Mouse (Mus musculus) stomach, embryonic 15.5 days (tissue): ENCODE measurements at regions not wholly inside any gene's neighbourhood (a gene's known extent, or its start where the extent isn't known, plus 50 kb on each side); places are given as distances from the start of the nearest gene placed in this dataset.

ENCODE experiments used
- ATAC-seq: fragments of 200-750 bp; cut with Nextera tagmentation; 2 replicates; pipeline ENCODE4 v1.8.0; 2017; ENCODE audit warnings: low read depth, moderate number of reproducible peaks, moderate TSS enrichment; ENCODE audit not compliant: insufficient read depth, low FRiP score
- H3K27ac ChIP-seq: fragments of 300-500 bp; sonication (generic); 2 replicates; pipeline ENCODE4 v1.5.1; 2015; ENCODE audit warnings: mild to moderate bottlenecking, inconsistent platforms
- H3K27me3 ChIP-seq: fragments of 300-500 bp; sonication (generic); replicated peaks from 2 replicates; pipeline ENCODE4 v1.6.1; 2015; ENCODE audit warnings: inconsistent platforms
- H3K36me3 ChIP-seq: fragments of 300-500 bp; sonication (generic); 2 replicates; pipeline ENCODE4 v1.6.1; 2015; ENCODE audit warnings: inconsistent platforms
- H3K4me1 ChIP-seq: fragments of 300-500 bp; sonication (generic); 2 replicates; pipeline ENCODE4 v1.6.1; 2015; ENCODE audit warnings: inconsistent platforms
- H3K4me2 ChIP-seq: fragments of 300-500 bp; sonication (generic); 2 replicates; pipeline ENCODE4 v1.6.1; 2015; ENCODE audit warnings: mild to moderate bottlenecking, inconsistent platforms
- H3K4me3 ChIP-seq: fragments of 300-500 bp; sonication (generic); replicated peaks from 2 replicates; pipeline ENCODE4 v1.5.1; 2015; ENCODE audit warnings: inconsistent platforms
- H3K9ac ChIP-seq: fragments of 300-500 bp; sonication (generic); 2 replicates; pipeline ENCODE4 v1.6.1; 2015; ENCODE audit warnings: inconsistent platforms
- H3K9me3 ChIP-seq: fragments of 300-500 bp; sonication (generic); 2 replicates; pipeline ENCODE4 v1.6.1; 2016; ENCODE audit warnings: inconsistent platforms
- WGBS: fragments of 180-500 bp; shearing (Covaris S2); methylation state at CpG from one replicate; pipeline ENCODE4 v1.1.7; 2015; 5-methylcytosine and 5-hydroxymethylcytosine counted together

DNA sequence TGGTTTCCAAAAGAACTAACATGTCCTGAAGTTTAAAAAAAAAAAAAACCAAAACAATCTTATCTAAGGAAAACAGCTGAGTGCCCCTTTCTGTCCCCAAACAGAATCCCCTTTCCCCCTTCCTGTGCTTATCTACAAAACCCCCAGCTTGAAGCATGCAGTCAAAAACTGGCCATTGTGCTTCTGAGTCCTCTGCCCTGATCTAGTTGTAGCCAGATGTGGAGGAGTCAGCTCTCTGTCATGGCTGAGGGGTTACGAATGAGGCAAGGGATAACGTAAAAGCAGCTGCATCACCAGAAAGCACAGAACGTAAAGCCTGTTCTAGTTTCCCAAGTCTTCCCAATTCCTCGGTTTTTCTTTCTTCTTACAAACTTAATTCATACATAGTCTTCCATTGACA is 164.3 kb upstream of the Tbc1d2b start:
- Histone ChIP-seq H3K9me3 (no peaks in the 10 kb centered on the region), H3K4me1 (no peaks in the 10 kb centered on the region), H3K27ac (no peak overlapping the region), H3K4me3 (no peak overlapping the region), H3K9ac (no peak overlapping the region), H3K27me3 (no peaks in the 10 kb centered on the region), H3K4me2 (no peak overlapping the region), H3K36me3 (no peaks in the 10 kb centered on the region)
- no peak for ATAC-seq
- WGBS: 59% methylated on average over 4 of the region's 4 CpGs

- Histone ChIP-seq H3K4me3 (no peak overlapping the region), H3K4me2 (no peak overlapping the region), H3K36me3 (no peaks in the 10 kb centered on the region), H3K4me1 (no peaks in the 10 kb centered on the region), H3K27me3 (no peaks in the 10 kb centered on the region), H3K9me3 (no peaks in the 10 kb centered on the region), H3K9ac (no peak overlapping the region), H3K27ac (no peak overlapping the region)
- no peak for ATAC-seq
- WGBS: 70% methylated on average over 2 of the region's 2 CpGs
These were observed 160.3 kb upstream of the Tbc1d2b start for GRCm38 (mm10) chr9:90430898-90431297.

DNA sequence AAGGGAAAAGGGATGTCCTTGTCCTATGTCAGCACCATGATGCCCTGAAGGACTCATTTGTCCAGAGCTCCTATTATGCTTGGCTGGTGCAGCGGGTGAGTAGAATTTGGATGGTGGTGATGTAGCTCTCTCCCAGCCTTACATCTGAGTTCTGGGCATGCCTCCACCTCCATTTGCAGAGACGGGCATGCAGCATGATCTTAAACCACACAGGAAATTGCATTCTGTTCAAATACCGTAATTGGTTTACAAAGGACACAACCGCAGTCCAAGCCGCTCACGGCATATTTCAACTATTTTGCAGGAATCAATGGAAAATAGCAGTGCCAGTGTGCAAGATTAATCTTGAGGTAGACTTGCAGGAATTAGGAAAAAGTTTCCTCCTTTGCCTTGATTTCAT is 151.1 kb upstream of the Tbc1d2b start:
- WGBS: 81% methylated on average over 6 of the region's 6 CpGs
- Histone ChIP-seq H3K4me3 (no peak overlapping the region), H3K4me1 (no peaks in the 10 kb centered on the region)

DNA sequence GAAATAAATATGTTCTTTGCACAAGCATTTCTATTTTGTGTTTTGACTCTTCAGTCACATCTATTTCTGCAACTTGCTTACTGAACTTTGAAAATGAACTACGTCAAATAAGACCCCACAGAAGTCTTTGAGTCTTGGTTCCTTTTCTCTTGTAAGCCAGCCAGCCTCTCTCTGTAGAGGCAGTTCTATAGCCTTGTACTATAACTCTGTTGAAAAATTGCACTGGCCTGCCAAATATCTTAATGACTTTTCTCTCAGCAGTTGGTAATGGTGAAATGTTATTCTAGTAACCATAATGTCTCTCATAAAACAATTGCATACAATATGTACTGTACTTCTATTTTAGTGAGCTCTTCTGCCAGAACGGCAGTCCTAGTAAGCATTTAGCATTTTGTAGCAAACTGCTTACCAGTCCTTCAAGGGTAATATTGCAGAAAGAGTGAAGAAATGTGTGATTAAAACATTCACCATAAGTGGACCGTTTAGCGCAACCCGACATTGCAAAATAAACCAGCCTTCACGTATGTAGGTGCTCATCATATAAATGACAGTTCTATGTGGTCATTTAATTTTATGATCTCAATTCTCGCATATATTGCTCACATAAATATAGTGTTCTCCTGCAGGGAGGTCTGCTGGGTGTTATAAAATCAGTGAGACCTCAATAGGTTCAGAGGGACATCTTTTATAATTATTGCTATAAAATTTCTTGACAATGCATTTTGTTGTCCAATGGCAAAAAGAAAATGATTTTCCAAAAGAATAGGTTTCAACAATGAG is 149.3 kb upstream of the Tbc1d2b start:
- Histone ChIP-seq H3K27me3 (no peaks in the 10 kb centered on the region), H3K36me3 (no peaks in the 10 kb centered on the region), H3K9me3 (no peaks in the 10 kb centered on the region), H3K27ac (no peak overlapping the region), H3K4me3 (no peak overlapping the region), H3K4me1 (no peaks in the 10 kb centered on the region), H3K9ac (no peak overlapping the region), H3K4me2 (no peak overlapping the region)
- no peak for ATAC-seq
- WGBS: 87% methylated on average over 7 of the region's 7 CpGs

More for the DNA sequence above, 151.1 kb upstream of the Tbc1d2b start:
- ATAC-seq: no peak
- Histone ChIP-seq H3K27me3 (no peaks in the 10 kb centered on the region), H3K36me3 (no peaks in the 10 kb centered on the region), H3K4me2 (no peak overlapping the region), H3K27ac (no peak overlapping the region), H3K9me3 (no peaks in the 10 kb centered on the region), H3K9ac (no peak overlapping the region)

- Histone ChIP-seq H3K9ac (no peak overlapping the region), H3K4me1 (no peaks in the 10 kb centered on the region), H3K36me3 (no peaks in the 10 kb centered on the region), H3K9me3 (no peaks in the 10 kb centered on the region), H3K4me2 (no peak overlapping the region), H3K27ac (no peak overlapping the region), H3K4me3 (no peak overlapping the region), H3K27me3 (no peaks in the 10 kb centered on the region)
- ATAC-seq: no peak
- WGBS: 55% methylated on average over 2 of the region's 2 CpGs
These were observed 138.2 kb upstream of the Tbc1d2b start for GRCm38 (mm10) chr9:90408789-90409188.

DNA sequence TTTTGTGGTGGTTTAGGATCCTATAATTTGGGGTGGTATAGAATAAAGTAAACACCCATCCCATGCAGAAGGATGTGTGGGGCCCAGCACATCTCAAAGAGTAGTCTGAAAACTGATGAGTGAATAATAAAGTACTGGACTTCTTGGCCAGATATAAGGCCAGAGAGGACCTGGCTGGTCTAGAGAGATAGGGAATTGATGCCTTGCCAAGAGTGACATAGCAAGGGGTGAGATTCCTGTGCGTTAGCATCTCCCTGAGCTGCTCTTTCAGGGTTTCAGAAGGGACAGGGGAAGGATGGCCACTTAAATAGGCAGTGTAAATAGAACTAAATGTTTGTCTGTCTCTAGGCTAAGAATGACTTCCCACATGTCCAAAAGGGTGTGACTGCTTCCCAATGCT is 137.0 kb upstream of the Tbc1d2b start:
- H3K36me3 ChIP-seq: no peaks in the 10 kb centered on the region
- WGBS: 57% methylated on average over 1 of the region's 1 CpGs
- H3K27ac ChIP-seq: no peak overlapping the region
- no peaks in the 10 kb centered on the region for H3K4me1 ChIP-seq
- H3K9ac ChIP-seq: no peak overlapping the region
- no peaks in the 10 kb centered on the region for H3K27me3 ChIP-seq
- H3K4me2 ChIP-seq: no peak overlapping the region
- ATAC-seq: no peak
- H3K9me3 ChIP-seq: no peaks in the 10 kb centered on the region
- H3K4me3 ChIP-seq: no peak overlapping the region

DNA sequence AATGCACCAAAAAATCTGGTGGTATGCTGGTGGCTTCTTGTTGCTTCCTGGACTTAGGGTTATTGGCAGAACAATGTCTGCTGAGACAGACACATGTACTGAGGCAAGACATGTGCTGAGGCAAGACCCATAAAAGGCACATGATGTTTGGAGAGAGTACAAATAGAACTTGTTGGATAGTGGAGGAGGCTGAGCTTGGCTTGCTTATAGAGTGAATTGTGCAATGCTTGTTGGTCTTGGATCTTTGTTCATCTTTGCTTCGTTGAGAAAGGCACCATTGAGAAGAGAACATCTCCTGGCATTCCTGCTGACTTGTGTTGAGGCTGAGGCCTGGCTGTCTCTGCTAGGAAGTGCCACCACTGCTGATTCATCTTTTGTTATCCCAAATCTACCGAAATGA is 117.8 kb upstream of the Tbc1d2b start:
- no peaks in the 10 kb centered on the region for H3K36me3 ChIP-seq
- ATAC-seq: no peak
- 67% methylated on average over 2 of the region's 2 CpGs for WGBS

DNA sequence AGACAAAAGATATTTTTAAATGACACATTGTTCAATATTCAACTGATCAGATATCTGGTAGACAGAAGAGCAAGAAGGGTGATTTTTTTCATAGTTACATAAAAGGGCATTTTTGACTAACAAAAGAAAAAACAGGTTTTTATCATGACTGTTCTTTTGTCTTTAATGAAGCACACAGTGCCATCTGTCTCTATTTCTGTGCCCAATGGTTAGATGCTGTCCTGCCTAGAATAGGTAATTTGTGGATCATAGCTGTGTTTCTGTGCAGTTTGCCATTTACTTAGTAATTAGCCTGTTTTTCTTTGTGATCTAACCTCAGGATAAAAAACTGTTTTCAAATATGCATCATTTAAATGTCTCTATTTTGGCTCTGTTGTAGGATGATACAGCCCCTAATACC is 114.4 kb upstream of the Tbc1d2b start:
- H3K36me3 ChIP-seq: no peaks in the 10 kb centered on the region
- no peak overlapping the region for H3K9ac ChIP-seq
- no peaks in the 10 kb centered on the region for H3K27me3 ChIP-seq
- H3K9me3 ChIP-seq: no peaks in the 10 kb centered on the region
- ATAC-seq: no peak
- H3K4me2 ChIP-seq: no peak overlapping the region
- H3K4me3 ChIP-seq: no peak overlapping the region
- no peaks in the 10 kb centered on the region for H3K4me1 ChIP-seq
- no peak overlapping the region for H3K27ac ChIP-seq

More for the DNA sequence above, 117.8 kb upstream of the Tbc1d2b start:
- no peaks in the 10 kb centered on the region for H3K4me1 ChIP-seq
- no peaks in the 10 kb centered on the region for H3K9me3 ChIP-seq
- no peaks in the 10 kb centered on the region for H3K27me3 ChIP-seq
- H3K4me2 ChIP-seq: no peak overlapping the region
- H3K4me3 ChIP-seq: no peak overlapping the region
- no peak overlapping the region for H3K9ac ChIP-seq
- no peak overlapping the region for H3K27ac ChIP-seq

DNA sequence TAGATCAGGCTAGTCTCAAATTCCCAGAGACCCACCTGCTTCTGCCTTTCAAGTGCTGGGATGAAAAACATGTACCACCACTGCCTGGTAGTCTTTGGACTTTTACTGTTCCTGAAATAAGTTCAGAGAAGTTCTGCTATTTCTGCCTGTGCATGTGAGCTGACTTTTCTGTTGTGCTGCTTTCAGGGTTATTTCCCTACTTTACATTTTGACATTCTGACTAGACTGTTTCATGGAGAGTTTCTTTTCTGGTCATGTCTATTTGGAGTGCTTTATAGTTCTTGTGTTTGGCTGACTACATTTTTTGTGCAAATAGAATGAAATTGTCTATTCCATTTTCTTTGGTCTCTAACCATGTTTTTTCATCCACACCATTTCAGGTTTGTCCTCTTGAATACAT is 109.5 kb upstream of the Tbc1d2b start:
- no peaks in the 10 kb centered on the region for H3K27me3 ChIP-seq
- H3K9ac ChIP-seq: no peak overlapping the region
- no peak for ATAC-seq
- no peak overlapping the region for H3K4me2 ChIP-seq
- H3K4me1 ChIP-seq: no peaks in the 10 kb centered on the region
- no peak overlapping the region for H3K4me3 ChIP-seq
- H3K36me3 ChIP-seq: no peaks in the 10 kb centered on the region
- no peak overlapping the region for H3K27ac ChIP-seq
- no peaks in the 10 kb centered on the region for H3K9me3 ChIP-seq

- Histone ChIP-seq H3K27ac (no peak overlapping the region), H3K36me3 (no peaks in the 10 kb centered on the region), H3K9me3 (no peaks in the 10 kb centered on the region), H3K4me1 (no peaks in the 10 kb centered on the region), H3K27me3 (no peaks in the 10 kb centered on the region), H3K4me3 (no peak overlapping the region), H3K9ac (no peak overlapping the region), H3K4me2 (no peak overlapping the region)
- WGBS: 67% methylated on average over 2 of the region's 2 CpGs
- no peak for ATAC-seq
These were observed 99.0 kb upstream of the Tbc1d2b start for GRCm38 (mm10) chr9:90369568-90369967.

GRCm38 (mm10) chr9:90367745-90368144 is 97.1 kb upstream of the Tbc1d2b start:
- no peaks in the 10 kb centered on the region for H3K36me3 ChIP-seq
- H3K27ac ChIP-seq: no peak overlapping the region
- no peaks in the 10 kb centered on the region for H3K27me3 ChIP-seq
- no peaks in the 10 kb centered on the region for H3K9me3 ChIP-seq
- H3K4me1 ChIP-seq: no peaks in the 10 kb centered on the region
- no peak overlapping the region for H3K9ac ChIP-seq
- H3K4me3 ChIP-seq: no peak overlapping the region
- H3K4me2 ChIP-seq: no peak overlapping the region
- no peak for ATAC-seq
- WGBS: 79% methylated on average over 3 of the region's 3 CpGs

DNA sequence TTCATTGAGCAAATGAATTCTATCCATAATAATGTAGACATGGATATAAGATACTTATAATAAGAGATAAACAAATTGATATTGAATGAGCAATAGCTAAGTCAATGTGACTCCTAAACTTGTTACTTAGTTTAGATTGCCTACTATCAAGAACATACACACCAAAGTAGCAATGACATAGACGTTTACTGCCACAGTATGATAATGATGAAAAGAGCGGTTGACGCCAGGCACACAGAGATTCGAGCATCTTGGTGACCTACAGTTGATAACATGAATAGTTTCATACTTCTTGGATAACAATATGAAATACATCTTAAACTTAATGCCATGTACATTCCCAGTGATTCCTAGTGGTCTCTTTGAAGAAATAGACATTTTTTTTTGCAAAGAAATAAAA is 55.9 kb upstream of the Tbc1d2b start:
- no peak overlapping the region for H3K4me3 ChIP-seq
- no peak overlapping the region for H3K9ac ChIP-seq
- no peaks in the 10 kb centered on the region for H3K36me3 ChIP-seq
- no peak overlapping the region for H3K27ac ChIP-seq
- WGBS: 83% methylated on average over 4 of the region's 4 CpGs
- no peaks in the 10 kb centered on the region for H3K27me3 ChIP-seq
- H3K4me1 ChIP-seq: no peaks in the 10 kb centered on the region
- H3K4me2 ChIP-seq: no peak overlapping the region
- no peaks in the 10 kb centered on the region for H3K9me3 ChIP-seq
- ATAC-seq: peak; percentile 82; the same call in 1 of the 2 replicates
